Mouse (Mus musculus) CH12.LX (cell line): ENCODE data around the gene Gm11555. TPM values are rescaled to one million over a fixed set of nuclear protein-coding genes. Genes with fewer than 3 reads are reported as not detected.
"Not testable (repeated sequence)": the region's sequence is repeated elsewhere in the genome, so short reads cannot be mapped to it uniquely, and the experiment has no call there.

ENCODE experiments used
- DNase-seq: peaks from one replicate; pipeline ENCODE4 v3.0.0-alpha.2; 2013; ENCODE audit errors: extremely low read depth
- H3K27ac ChIP-seq: 2 replicates; pipeline ENCODE4 v1.5.1; 2012; ENCODE audit warnings: low read depth, mild to moderate bottlenecking, control low read depth, moderate library complexity; ENCODE audit not compliant: insufficient read depth
- H3K27me3 ChIP-seq: replicated peaks from 2 replicates; pipeline ENCODE3; 2012; ENCODE audit warnings: inconsistent platforms
- H3K36me3 ChIP-seq, 2 experiments: replicated peaks in 1 of 2; 2 replicates each; pipeline versions ENCODE3 to v1.6.1; 2012; ENCODE audit warnings: inconsistent platforms in 1 of 2, low read length in 1 of 2, mild to moderate bottlenecking in 1 of 2, mixed read lengths in 1 of 2, moderate library complexity in 1 of 2; ENCODE audit not compliant: control insufficient read depth in 1 of 2, insufficient read depth in 1 of 2
- H3K4me1 ChIP-seq, 2 experiments: 2 replicates each; pipeline ENCODE4 v1.6.1; 2012; ENCODE audit warnings: inconsistent platforms in 1 of 2, moderate library complexity in 1 of 2; ENCODE audit not compliant: insufficient read depth in 2 of 2, control insufficient read depth in 1 of 2
- H3K4me2 ChIP-seq: 2 replicates; pipeline ENCODE4 v1.6.1; 2012; ENCODE audit warnings: low read depth, mild to moderate bottlenecking, control low read depth; ENCODE audit not compliant: poor library complexity, insufficient read depth, severe bottlenecking
- H3K4me3 ChIP-seq, 3 experiments: fragments of 150-350 bp in 1 of 3; sonication (generic) in 1 of 3; replicated peaks in 1 of 3; 2 replicates each; pipeline versions ENCODE3 to v1.5.1; 2011 to 2012; ENCODE audit warnings: low read depth in 2 of 3, low read length in 2 of 3, mild to moderate bottlenecking in 2 of 3, moderate library complexity in 2 of 3, control low read depth in 1 of 3, improper control_type of control experiment in 1 of 3, inconsistent platforms in 1 of 3, mixed read lengths in 1 of 3; ENCODE audit not compliant: poor library complexity in 1 of 3
- H3K79me2 ChIP-seq: replicated peaks from 2 replicates; pipeline ENCODE4 v1.6.1; 2012; ENCODE audit warnings: mild to moderate bottlenecking, moderate library complexity; ENCODE audit not compliant: control insufficient read depth, poor library complexity, insufficient read depth, severe bottlenecking; ENCODE audit errors: extremely low read depth
- H3K9ac ChIP-seq: 2 replicates; pipeline ENCODE4 v1.6.1; 2012; ENCODE audit warnings: low read depth, mild to moderate bottlenecking, control low read depth, moderate library complexity; ENCODE audit not compliant: insufficient read depth
- H3K9me3 ChIP-seq: replicated peaks from 2 replicates; pipeline ENCODE3; 2012; ENCODE audit warnings: low read length, inconsistent platforms, mixed read lengths
- BHLHE40 ChIP-seq: IDR thresholded peaks from 2 replicates; pipeline ENCODE4 v1.6.1; 2011; ENCODE audit warnings: mild to moderate bottlenecking, low read depth, low read length, improper control_type of control experiment
- CHD1 ChIP-seq: IDR thresholded peaks from 2 replicates; pipeline ENCODE4 v1.6.1; 2012; ENCODE audit warnings: low read depth, low read length, improper control_type of control experiment, inconsistent platforms
- CHD2 ChIP-seq: IDR thresholded peaks from 2 replicates; pipeline ENCODE4 v1.6.1; 2011; ENCODE audit warnings: low read length, improper control_type of control experiment
- CTCF ChIP-seq, 2 experiments: IDR thresholded peaks in 1 of 2; conservative IDR thresholded peaks in 1 of 2; 2 replicates each; pipeline ENCODE4 v1.5.1; 2011 to 2012; ENCODE audit warnings: low read depth in 2 of 2, low read length in 2 of 2, improper control_type of control experiment in 1 of 2, inconsistent platforms in 1 of 2, mild to moderate bottlenecking in 1 of 2, moderate library complexity in 1 of 2
- ELF1 ChIP-seq: IDR thresholded peaks from 2 replicates; pipeline ENCODE4 v1.6.1; 2014; ENCODE audit warnings: low read depth, mild to moderate bottlenecking, inconsistent platforms, low read length, improper control_type of control experiment
- EP300 ChIP-seq: IDR thresholded peaks from 2 replicates; pipeline ENCODE4 v1.6.1; 2011; ENCODE audit warnings: low read length, improper control_type of control experiment
- GABPA ChIP-seq: IDR thresholded peaks from 2 replicates; pipeline ENCODE4 v1.6.1; 2012; ENCODE audit warnings: low read depth, low read length, improper control_type of control experiment, inconsistent platforms; ENCODE audit not compliant: insufficient replicate concordance
- HCFC1 ChIP-seq: IDR thresholded peaks from 2 replicates; pipeline ENCODE4 v1.6.1; 2012; ENCODE audit warnings: low read depth, mild to moderate bottlenecking, inconsistent platforms, low read length, improper control_type of control experiment
- IRF4 ChIP-seq: IDR thresholded peaks from 2 replicates; pipeline ENCODE4 v1.6.1; 2014; ENCODE audit warnings: low read depth, mild to moderate bottlenecking, inconsistent platforms, low read length, improper control_type of control experiment
- MAFK ChIP-seq: IDR thresholded peaks from 2 replicates; pipeline ENCODE4 v1.6.1; 2011; ENCODE audit warnings: low read length, improper control_type of control experiment; ENCODE audit not compliant: insufficient replicate concordance
- MYC ChIP-seq: IDR thresholded peaks from 2 replicates; pipeline ENCODE4 v1.6.1; 2011; ENCODE audit warnings: low read depth, mild to moderate bottlenecking, improper control_type of control experiment, low read length
- NRF1 ChIP-seq: IDR thresholded peaks from 2 replicates; pipeline ENCODE4 v1.6.1; 2014; ENCODE audit warnings: low read depth, mild to moderate bottlenecking, inconsistent platforms, low read length, improper control_type of control experiment, moderate library complexity
- POLR2A ChIP-seq: IDR thresholded peaks from 2 replicates; pipeline ENCODE4 v1.6.1; 2011; ENCODE audit warnings: low read depth, mild to moderate bottlenecking, improper control_type of control experiment, low read length
- RAD21 ChIP-seq: IDR thresholded peaks from 2 replicates; pipeline ENCODE4 v1.6.1; 2011; ENCODE audit warnings: low read depth, mild to moderate bottlenecking, low read length, improper control_type of control experiment, moderate library complexity
- SIN3A ChIP-seq: IDR thresholded peaks from 2 replicates; pipeline ENCODE4 v1.6.1; 2012; ENCODE audit warnings: low read length, improper control_type of control experiment, inconsistent platforms
- SMC3 ChIP-seq: IDR thresholded peaks from 2 replicates; pipeline ENCODE4 v1.6.1; 2011; ENCODE audit warnings: low read depth, low read length, improper control_type of control experiment
- TBP ChIP-seq: conservative IDR thresholded peaks from 2 replicates; pipeline ENCODE4 v1.6.1; 2011; ENCODE audit warnings: low read depth, low read length, improper control_type of control experiment
- UBTF ChIP-seq: IDR thresholded peaks from 2 replicates; pipeline ENCODE4 v1.6.1; 2012; ENCODE audit warnings: low read depth, mild to moderate bottlenecking, inconsistent platforms, low read length, improper control_type of control experiment, moderate library complexity
- USF1 ChIP-seq: IDR thresholded peaks from 2 replicates; pipeline ENCODE4 v1.6.1; 2014; ENCODE audit warnings: low read depth, mild to moderate bottlenecking, inconsistent platforms, low read length, improper control_type of control experiment
- USF2 ChIP-seq: conservative IDR thresholded peaks from 2 replicates; pipeline ENCODE4 v1.6.1; 2011; ENCODE audit warnings: low read depth, low read length, improper control_type of control experiment
- ZC3H11A ChIP-seq: IDR thresholded peaks from 2 replicates; pipeline ENCODE4 v1.6.1; 2012; ENCODE audit warnings: low read depth, mild to moderate bottlenecking, inconsistent platforms, low read length, improper control_type of control experiment
- ZKSCAN1 ChIP-seq: IDR thresholded peaks from 2 replicates; pipeline ENCODE4 v1.6.1; 2012; ENCODE audit warnings: low read depth, inconsistent platforms, low read length, improper control_type of control experiment, borderline replicate concordance
- ZMIZ1 ChIP-seq: IDR thresholded peaks from 2 replicates; pipeline ENCODE4 v1.6.1; 2012; ENCODE audit warnings: low read depth, mild to moderate bottlenecking, inconsistent platforms, low read length, improper control_type of control experiment
- ZNF384 ChIP-seq: IDR thresholded peaks from 2 replicates; pipeline ENCODE4 v1.6.1; 2012; ENCODE audit warnings: low read depth, low read length, improper control_type of control experiment, inconsistent platforms
- dilution Hi-C: fragments of 300-500 bp; cut with MboI; formaldehyde crosslinking; loops from 2 replicates; pipeline ENCODE4 v1.14.3; 2020; ENCODE audit warnings: low sequenced_read_pairs; ENCODE audit not compliant: extremely low pct_unique_long_range_greater_than_20kb, extremely low pct_ligation_motif_present
- in situ Hi-C: fragments of 300-500 bp; cut with MboI; formaldehyde crosslinking; loops from 3 replicates; pipeline ENCODE4 v1.14.3; 2019; ENCODE audit warnings: low sequenced_read_pairs, low pct_ligation_motif_present, low pct_unique_long_range_greater_than_20kb, mixed read lengths
- polyA plus RNA-seq: library from polyadenylated mRNA; unstranded; fragments of >175 nt; gene quantifications from 2 replicates; pipeline ENCODE4 v1.2.1, GENCODE M21; 2012; ENCODE audit warnings: low read depth; ENCODE audit not compliant: insufficient read length
- total RNA-seq, 2 experiments: library from RNA; depleted of rRNA; stranded (reverse); fragments of 300-350 nt in 1 of 2; fragments of >200 nt in 1 of 2; gene quantifications; 2 replicates each; pipeline ENCODE4 v1.2.3; 2012 to 2014

Gene Gm11555
- total and polyA plus RNA-seq, 3 experiments, result not detected

- H3K4me2 ChIP-seq, result no peak overlapping the region
- H3K9me3 ChIP-seq, result no peaks in the 10 kb centered on the region
- in situ Hi-C loops, result no loop called here
- dilution Hi-C loops, result no loop called here
- H3K9ac ChIP-seq, result no peak overlapping the region
- no peak for DNase-seq
- no peak overlapping the region for H3K4me3 ChIP-seq
- H3K36me3 ChIP-seq, result no peaks in the 10 kb centered on the region
- TF ChIP-seq ZNF384 (no peak), MYC (no peak), MAFK (no peak), EP300 (no peak), SIN3A (no peak), USF2 (no peak), IRF4 (no peak), RAD21 (no peak), CHD1 (no peak), HCFC1 (no peak), CHD2 (no peak), ZKSCAN1 (no peak)
- H3K27ac ChIP-seq, result no peak overlapping the region
- no peaks in the 10 kb centered on the region for H3K79me2 ChIP-seq
- H3K4me1 ChIP-seq, result peaks cover 0 to 5% of the 10 kb centered on the region in 2 experiments; a peak in 1 of 4 replicates
- H3K27me3 ChIP-seq, result peaks cover 69% of the 10 kb centered on the region
Measured at GRCm38 (mm10) chr11:99644351-99644750, 5.7 kb downstream of the Gm11555 start.

DNA sequence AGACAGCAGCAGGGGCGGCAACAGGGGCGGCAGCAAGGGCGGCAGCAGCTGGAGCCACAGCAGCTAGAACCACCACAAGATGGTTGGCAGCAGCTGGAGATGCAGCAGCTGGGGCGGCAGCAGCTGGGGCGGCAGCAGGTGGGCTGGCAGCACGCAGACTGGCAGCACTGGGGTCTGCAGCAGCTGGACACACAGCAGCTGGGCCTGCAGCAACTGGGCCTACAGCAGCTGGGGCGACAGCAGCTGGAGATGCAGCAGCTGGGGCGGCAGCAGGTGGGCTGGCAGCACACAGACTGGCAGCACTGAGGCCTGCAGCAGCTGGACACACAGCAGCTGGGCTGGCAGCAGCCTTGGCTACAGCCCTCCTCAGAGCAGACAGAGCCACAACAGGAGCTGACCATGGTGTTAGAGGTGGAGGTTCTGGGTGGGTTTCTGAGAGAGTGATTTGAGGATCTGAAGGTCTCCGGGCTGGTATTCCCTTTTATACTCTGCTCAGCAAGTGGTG lies 6.3 kb downstream of the Gm11555 start, which contains the start of gene Krtap4-7:
Gene Krtap4-7 (minus strand): TSS at position 455 of the 505 bp plus-strand sequence.
- in situ Hi-C loops, H3K9me3 ChIP-seq, H3K27ac ChIP-seq, H3K4me3 ChIP-seq, H3K4me2 ChIP-seq, H3K36me3 ChIP-seq, H3K9ac ChIP-seq, H3K79me2 ChIP-seq, H3K4me1 ChIP-seq, DNase-seq, dilution Hi-C loops: not testable (repeated sequence)
- peaks cover 69% of the 10 kb centered on the region for H3K27me3 ChIP-seq

- Histone ChIP-seq H3K4me2 (no peak overlapping the region), H3K79me2 (no peaks in the 10 kb centered on the region), H3K27ac (no peak overlapping the region), H3K36me3 (no peaks in the 10 kb centered on the region), H3K4me3 (no peak overlapping the region), H3K9ac (no peak overlapping the region), H3K27me3 (peaks cover 72% of the 10 kb centered on the region), H3K4me1 (peaks cover 0 to 5% of the 10 kb centered on the region in 2 experiments; a peak in 1 of 4 replicates), H3K9me3 (no peaks in the 10 kb centered on the region)
- TF ChIP-seq NRF1 (no peak), USF1 (no peak), POLR2A (no peak), ZKSCAN1 (no peak), SMC3 (no peak), BHLHE40 (no peak), CHD2 (no peak), MYC (no peak), ZC3H11A (no peak), SIN3A (no peak), CTCF (conservative IDR thresholded peaks at IDR 0.05 in 1 of 2, IDR thresholded peaks at IDR 0.05 in 1 of 2; ENCODE audit: low read depth in 2 of 2, low read length in 2 of 2) (no peak), UBTF (no peak), ZMIZ1 (no peak), TBP (no peak), GABPA (no peak), ELF1 (no peak), RAD21 (no peak)
- dilution Hi-C loops (no loop called here), in situ Hi-C loops (no loop called here)
- no peak for DNase-seq
Measured at GRCm38 (mm10) chr11:99640926-99641325, 9.1 kb downstream of the Gm11555 start.
